Mouse (Mus musculus) thymus, adult 2 months (tissue): ENCODE measurements around the gene Nfkbie. TPM values are rescaled to one million over a fixed set of nuclear protein-coding genes. Genes with fewer than 3 reads are reported as not detected.
A peak's percentile ranks its signal among the peaks of the same experiment; 100 is the strongest.

Experiments
- DNase-seq: peaks from one replicate; pipeline ENCODE4 v3.0.0; 2021
- H3K27ac ChIP-seq: fragments of 200-500 bp; 2 replicates; pipeline ENCODE4 v1.5.1; 2012; ENCODE audit warnings: low read length, control low read depth; ENCODE audit not compliant: control insufficient read depth, insufficient read depth
- H3K27me3 ChIP-seq: fragments of 200-500 bp; 2 replicates; pipeline ENCODE4 v1.6.1; 2012; ENCODE audit warnings: mild to moderate bottlenecking, low read length, moderate library complexity, mixed read lengths; ENCODE audit not compliant: control insufficient read depth, insufficient read depth
- H3K36me3 ChIP-seq: fragments of 200-500 bp; 2 replicates; pipeline ENCODE4 v1.6.1; 2012; ENCODE audit warnings: mild to moderate bottlenecking, low read length, moderate library complexity; ENCODE audit not compliant: control insufficient read depth, insufficient read depth
- H3K4me1 ChIP-seq: fragments of 200-500 bp; replicated peaks from 2 replicates; pipeline ENCODE4 v1.6.1; 2012; ENCODE audit warnings: low read length; ENCODE audit not compliant: control insufficient read depth, insufficient read depth
- H3K4me3 ChIP-seq: fragments of 200-500 bp; 2 replicates; pipeline ENCODE4 v1.5.1; 2012; ENCODE audit warnings: mild to moderate bottlenecking, low read length, control low read depth, moderate library complexity; ENCODE audit not compliant: control insufficient read depth, insufficient read depth
- CTCF ChIP-seq: fragments of 200-500 bp; IDR thresholded peaks from 2 replicates; pipeline ENCODE4 v1.5.1; 2012; ENCODE audit warnings: mild to moderate bottlenecking, control low read depth, low read length, moderate library complexity, borderline replicate concordance; ENCODE audit not compliant: control insufficient read depth, poor library complexity, insufficient read depth; ENCODE audit errors: extremely low read depth
- POLR2A ChIP-seq: fragments of 200-500 bp; IDR thresholded peaks from 2 replicates; pipeline ENCODE4 v1.6.1; 2012; ENCODE audit warnings: mild to moderate bottlenecking, low read length, control low read depth, moderate library complexity; ENCODE audit not compliant: control insufficient read depth, poor library complexity, insufficient read depth; ENCODE audit errors: extremely low read depth
- WGBS: fragments of 180-500 bp; shearing (Covaris S2); methylation state at CpG from one replicate; pipeline ENCODE4 v1.1.7; 2018; 5-methylcytosine and 5-hydroxymethylcytosine counted together
- polyA plus RNA-seq: library from polyadenylated mRNA; depleted of rRNA; stranded (reverse); fragments of >200 nt; gene quantifications from 2 replicates; pipeline ENCODE4 v1.2.3, GENCODE M21; 2012

Nfkbie gene
- polyA plus RNA-seq, 1 experiment, result 64.5 TPM

GRCm38 (mm10) chr17:45515806-45516205 lies 39.7 kb upstream of the Nfkbie start:
- H3K27me3 ChIP-seq, result no peaks in the 10 kb centered on the region
- H3K4me3 ChIP-seq, result no peak overlapping the region
- peaks cover 31% of the 10 kb centered on the region for H3K36me3 ChIP-seq
- WGBS, result 91% methylated on average over 10 of the region's 10 CpGs
- TF ChIP-seq CTCF (no peak), POLR2A (no peak)
- DNase-seq, result no peak
- no peak overlapping the region for H3K27ac ChIP-seq
- H3K4me1 ChIP-seq, result no peaks in the 10 kb centered on the region

DNA sequence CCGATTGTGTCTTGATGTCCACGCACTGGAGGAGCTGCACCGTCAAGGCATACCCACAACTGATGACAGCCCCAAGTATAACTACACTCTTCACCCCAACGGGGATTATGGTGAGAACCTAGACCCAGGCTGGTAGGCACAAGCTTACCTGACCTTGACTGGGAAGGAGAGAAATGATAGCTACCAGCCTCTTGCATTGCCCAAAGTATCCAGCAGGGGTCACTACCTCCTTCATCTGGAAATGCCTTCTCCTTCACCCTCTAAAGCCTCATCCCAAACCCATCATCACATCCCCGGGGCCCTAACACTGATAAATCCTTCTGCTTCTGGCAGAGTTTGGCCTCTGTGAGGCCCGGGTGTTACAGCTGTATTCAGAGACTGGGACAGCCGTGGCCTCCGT lies 39.0 kb upstream of the Nfkbie start:
- Histone ChIP-seq H3K4me1 (no peaks in the 10 kb centered on the region), H3K36me3 (peaks cover 29% of the 10 kb centered on the region), H3K27ac (no peak overlapping the region), H3K27me3 (no peaks in the 10 kb centered on the region), H3K4me3 (no peak overlapping the region)
- no peak for TF ChIP-seq POLR2A
- no peak for TF ChIP-seq CTCF
- WGBS, result 64% methylated on average over 8 of the region's 8 CpGs
- peak; percentile 79 for DNase-seq

DNA sequence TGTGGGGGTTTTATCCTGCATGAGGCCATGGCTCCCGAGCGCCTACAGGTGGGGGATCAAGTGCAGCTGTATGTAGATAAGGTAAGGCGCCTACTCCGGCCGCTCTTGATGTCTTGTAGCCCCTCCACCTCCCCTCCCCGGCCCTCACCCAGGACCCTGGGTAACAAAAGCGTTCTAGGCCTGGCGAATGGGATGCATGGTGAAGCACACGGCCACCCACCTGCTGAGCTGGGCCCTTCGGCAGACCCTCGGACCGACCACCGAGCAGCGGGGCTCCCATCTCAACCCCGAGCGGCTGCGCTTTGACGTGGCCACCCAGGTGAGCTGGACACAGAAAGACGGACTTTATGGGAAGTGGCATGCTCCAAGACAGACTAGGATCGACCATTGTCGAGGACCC lies 38.4 kb upstream of the Nfkbie start:
- no peak for DNase-seq
- TF ChIP-seq POLR2A (no peak), CTCF (no peak)
- peaks cover 29% of the 10 kb centered on the region for H3K36me3 ChIP-seq
- no peaks in the 10 kb centered on the region for H3K4me1 ChIP-seq
- H3K27ac ChIP-seq, result no peak overlapping the region
- 96% methylated on average over 21 of the region's 21 CpGs for WGBS
- H3K27me3 ChIP-seq, result no peaks in the 10 kb centered on the region
- no peak overlapping the region for H3K4me3 ChIP-seq

GRCm38 (mm10) chr17:45517549-45518215 lies 37.8 kb upstream of the Nfkbie start:
- no peak for TF ChIP-seq CTCF
- no peak for TF ChIP-seq POLR2A
- 65% methylated on average over 28 of the region's 28 CpGs for WGBS
- H3K27ac ChIP-seq, result no peak overlapping the region

GRCm38 (mm10) chr17:45518766-45519475 lies 36.6 kb upstream of the Nfkbie start:
- Histone ChIP-seq H3K36me3 (peaks cover 29% of the 10 kb centered on the region), H3K4me3 (no peak overlapping the region), H3K27me3 (no peaks in the 10 kb centered on the region), H3K27ac (no peak overlapping the region), H3K4me1 (peaks cover 10% of the 10 kb centered on the region)
- no peak for DNase-seq
- TF ChIP-seq POLR2A (no peak), CTCF (no peak)
- WGBS, result 95% methylated on average over 12 of the region's 12 CpGs

More at GRCm38 (mm10) chr17:45517549-45518215, 37.8 kb upstream of the Nfkbie start:
- DNase-seq, result no peak
- Histone ChIP-seq H3K36me3 (peaks cover 29% of the 10 kb centered on the region), H3K27me3 (no peaks in the 10 kb centered on the region), H3K4me1 (peaks cover under 1% of the 10 kb centered on the region; the same call in 1 of the 2 replicates), H3K4me3 (no peak overlapping the region)

DNA sequence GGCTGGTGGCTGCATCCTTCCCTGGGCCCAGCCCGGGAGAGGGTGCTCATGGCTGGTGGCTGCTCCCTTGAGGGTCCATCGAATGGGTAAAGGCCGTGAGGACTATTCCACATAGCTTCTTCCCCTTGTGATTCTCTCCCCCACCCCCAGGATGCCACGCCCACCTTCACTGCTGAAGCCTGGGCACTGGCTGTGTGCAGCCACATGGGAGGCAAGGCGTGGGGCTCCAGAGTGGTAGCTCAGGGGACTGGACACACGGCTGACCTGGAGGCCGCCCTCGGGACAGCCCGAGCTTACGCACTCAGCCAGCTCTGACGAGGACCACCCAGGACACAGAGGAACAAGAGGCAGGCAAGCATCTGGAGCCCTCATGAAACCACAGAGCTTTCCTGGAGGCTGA lies 35.4 kb upstream of the Nfkbie start:
- peaks cover 29% of the 10 kb centered on the region for H3K36me3 ChIP-seq
- peaks cover 10% of the 10 kb centered on the region for H3K4me1 ChIP-seq
- H3K27ac ChIP-seq, result no peak overlapping the region
- no peak for DNase-seq
- H3K27me3 ChIP-seq, result no peaks in the 10 kb centered on the region
- TF ChIP-seq POLR2A, result no peak
- no peak for TF ChIP-seq CTCF
- 96% methylated on average over 11 of the region's 11 CpGs for WGBS
- H3K4me3 ChIP-seq, result no peak overlapping the region
